Mouse (Mus musculus): ENCODE measurements around the gene Tbpl1. TPM values are rescaled to one million over a fixed set of nuclear protein-coding genes. Genes with fewer than 3 reads are reported as not detected.

Gene Tbpl1
- 42.2 and 44.7 TPM in 2 replicates for polyA plus RNA-seq (2015; fragmentation: Nextera tagmentation; extraction: Ambion mirVana)

GRCm38 (mm10) chr10:22731272-22732093 is at the start of gene Tbpl1:
TSS of gene Tbpl1 (minus strand) at chr10:22731938.
- Histone ChIP-seq H3K27ac (ENCODE audit: low read length) (peak within 1 kb of the TSS; percentile 94), H3K4me1 (ENCODE audit: insufficient read depth, low read depth, low read length) (peaks cover 8% of the 10 kb centered on the region), H3K9me3 (ENCODE audit: low read length) (no peaks in the 10 kb centered on the region), H3K27me3 (replicated peaks; ENCODE audit: insufficient read depth, low read length) (no peaks in the 10 kb centered on the region), H3K9ac (replicated peaks; ENCODE audit: low read depth) (peak within 1 kb of the TSS; percentile 91), H3K4me2 (replicated peaks; ENCODE audit: low read depth, low read length) (peak within 1 kb of the TSS; percentile 90), H3K36me3 (ENCODE audit: insufficient read depth, low read length) (no peaks in the 10 kb centered on the region), H3K4me3 (ENCODE audit: low read depth, low read length) (peak within 1 kb of the TSS; percentile 98)
- ATAC-seq (peak; percentile 99), DNase-seq (ENCODE audit: low spot score) (peak; percentile 99)
- WGBS = 2% methylated on average over 58 of the region's 77 CpGs
- TF ChIP-seq EP300 (IDR thresholded peaks at IDR 0.05) (peak; percentile 23; the same call in 1 of the 2 replicates), CTCF (IDR thresholded peaks at IDR 0.05) (peak; percentile 54)

DNA sequence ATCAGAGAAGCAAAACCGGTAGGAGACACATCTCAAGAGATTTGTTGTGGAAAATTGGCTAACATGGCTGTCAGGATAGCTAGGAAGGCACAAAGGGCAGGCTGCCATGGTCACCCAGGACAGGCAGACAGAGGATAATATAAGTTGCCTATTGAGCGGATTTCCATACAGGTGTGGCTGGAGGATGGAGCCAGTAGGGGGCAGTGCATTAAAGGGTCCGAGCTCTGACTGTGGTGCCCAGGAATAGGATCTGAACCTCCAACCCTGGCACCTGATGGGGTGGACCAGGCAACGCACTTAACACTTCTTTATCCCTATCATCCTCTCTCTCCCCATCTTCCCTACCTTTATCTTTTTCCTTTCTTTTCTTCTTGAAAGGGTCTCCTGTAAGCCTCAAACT is 49.7 kb upstream of the Tbpl1 start:
- Histone ChIP-seq H3K4me1 (ENCODE audit: insufficient read depth, low read depth, low read length) (no peaks in the 10 kb centered on the region), H3K27me3 (replicated peaks; ENCODE audit: insufficient read depth, low read length) (no peaks in the 10 kb centered on the region), H3K4me2 (replicated peaks; ENCODE audit: low read depth, low read length) (no peak overlapping the region), H3K27ac (ENCODE audit: low read length) (no peak overlapping the region), H3K4me3 (ENCODE audit: low read depth, low read length) (no peak overlapping the region), H3K9me3 (ENCODE audit: low read length) (no peaks in the 10 kb centered on the region), H3K36me3 (ENCODE audit: insufficient read depth, low read length) (no peaks in the 10 kb centered on the region), H3K9ac (replicated peaks; ENCODE audit: low read depth) (no peak overlapping the region)
- no peak for ATAC-seq
- WGBS = 39% methylated on average over 4 of the region's 4 CpGs
- TF ChIP-seq EP300 (IDR thresholded peaks at IDR 0.05) (no peak), CTCF (IDR thresholded peaks at IDR 0.05) (peak; percentile 61)
- no peak for DNase-seq (ENCODE audit: low spot score)

DNA sequence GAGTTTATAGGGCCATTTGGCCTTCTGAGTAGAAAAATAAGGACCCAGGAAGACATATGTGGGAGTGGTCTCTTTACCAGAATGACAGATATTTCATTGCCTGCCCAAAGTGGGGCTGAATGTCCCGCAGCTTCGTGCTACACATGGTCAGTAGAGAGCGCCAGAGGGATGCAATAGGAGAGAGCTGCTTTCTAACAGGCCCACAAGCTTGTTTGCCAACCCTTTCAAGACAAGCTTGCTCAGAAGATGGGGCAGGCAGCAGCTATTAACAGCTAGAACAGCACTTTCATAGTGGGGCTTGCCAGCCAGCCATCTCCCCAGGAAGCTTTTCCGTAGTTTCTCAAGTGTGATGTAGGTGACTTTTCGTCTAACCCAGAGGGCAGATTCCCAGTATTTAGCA is 46.2 kb upstream of the Tbpl1 start:
- H3K9me3 ChIP-seq (ENCODE audit: low read length) = no peaks in the 10 kb centered on the region
- H3K27ac ChIP-seq (ENCODE audit: low read length) = no peak overlapping the region; the same call in 1 of the 2 replicates
- ATAC-seq = peak; percentile 68
- no peak overlapping the region for H3K4me3 ChIP-seq (ENCODE audit: low read depth, low read length)
- H3K27me3 ChIP-seq (replicated peaks; ENCODE audit: insufficient read depth, low read length) = no peaks in the 10 kb centered on the region
- no peaks in the 10 kb centered on the region for H3K36me3 ChIP-seq (ENCODE audit: insufficient read depth, low read length)
- no peak overlapping the region for H3K4me2 ChIP-seq (replicated peaks; ENCODE audit: low read depth, low read length)
- 13% methylated on average over 5 of the region's 5 CpGs for WGBS
- H3K9ac ChIP-seq (replicated peaks; ENCODE audit: low read depth) = no peak overlapping the region
- H3K4me1 ChIP-seq (ENCODE audit: insufficient read depth, low read depth, low read length) = no peaks in the 10 kb centered on the region
- peak; percentile 84 for DNase-seq (ENCODE audit: low spot score)
- TF ChIP-seq EP300 (IDR thresholded peaks at IDR 0.05) (no peak), CTCF (IDR thresholded peaks at IDR 0.05) (peak; percentile 81)

DNA sequence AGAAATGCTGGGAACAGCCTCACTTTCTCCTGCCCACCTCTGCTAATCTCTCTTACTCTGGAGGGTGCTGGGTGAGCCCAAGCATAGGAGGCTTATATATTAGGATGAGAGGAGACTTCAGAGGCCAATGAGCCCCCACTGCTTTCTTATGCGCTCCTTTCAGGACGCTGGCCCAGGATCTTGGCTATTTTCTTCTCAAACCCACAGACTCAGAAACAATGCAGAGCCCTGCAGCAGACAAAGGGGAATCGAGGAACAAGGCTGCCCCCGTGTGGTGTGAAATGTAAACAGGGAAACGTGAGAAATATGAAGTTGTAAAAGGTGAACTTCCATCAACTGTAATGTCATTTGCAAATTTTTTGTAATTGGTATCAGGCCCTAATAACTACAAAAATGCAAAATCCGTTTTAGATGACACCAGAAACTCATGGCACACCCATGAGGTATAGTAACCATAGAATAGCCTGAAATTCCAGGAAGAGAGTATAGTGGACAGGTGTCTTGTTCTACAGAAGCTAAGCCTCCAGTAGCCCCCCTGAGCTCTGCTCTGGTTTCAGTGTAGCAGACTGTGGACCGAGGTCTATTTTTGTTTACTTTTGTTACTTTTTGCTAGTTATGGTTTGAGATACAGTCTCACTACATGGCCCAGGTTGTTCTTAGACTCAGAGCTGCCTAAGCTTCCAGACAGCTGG is 44.4 kb upstream of the Tbpl1 start:
- Histone ChIP-seq H3K27me3 (replicated peaks; ENCODE audit: insufficient read depth, low read length) (no peaks in the 10 kb centered on the region), H3K4me2 (replicated peaks; ENCODE audit: low read depth, low read length) (no peak overlapping the region), H3K4me3 (ENCODE audit: low read depth, low read length) (no peak overlapping the region), H3K9ac (replicated peaks; ENCODE audit: low read depth) (no peak overlapping the region), H3K9me3 (ENCODE audit: low read length) (no peaks in the 10 kb centered on the region), H3K36me3 (ENCODE audit: insufficient read depth, low read length) (no peaks in the 10 kb centered on the region), H3K4me1 (ENCODE audit: insufficient read depth, low read depth, low read length) (no peaks in the 10 kb centered on the region), H3K27ac (ENCODE audit: low read length) (no peak overlapping the region)
- TF ChIP-seq CTCF (IDR thresholded peaks at IDR 0.05) = peak; percentile 72
- TF ChIP-seq EP300 (IDR thresholded peaks at IDR 0.05) = no peak
- DNase-seq (ENCODE audit: low spot score) (peak; percentile 28), ATAC-seq (no peak)
- 15% methylated on average over 7 of the region's 7 CpGs for WGBS

DNA sequence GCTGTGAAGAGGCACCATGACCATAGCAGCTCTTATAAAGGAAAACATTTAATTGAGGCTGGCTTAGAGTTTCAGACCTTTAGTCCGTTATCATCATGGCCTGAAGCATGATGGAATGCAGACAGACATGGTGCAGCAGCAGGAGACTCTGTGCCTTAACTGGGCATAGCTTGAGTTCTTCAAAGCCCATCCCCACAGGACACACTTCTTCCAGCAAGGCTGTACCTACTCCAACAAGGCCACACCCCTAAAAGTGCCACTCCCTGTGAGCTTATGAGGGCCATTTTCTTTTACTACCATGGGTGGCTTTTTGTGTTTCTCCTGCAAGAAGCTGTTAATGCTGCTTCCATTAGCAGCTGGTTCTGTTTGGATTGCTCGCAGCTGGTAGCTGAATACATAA is 43.7 kb upstream of the Tbpl1 start:
- no peak overlapping the region for H3K4me2 ChIP-seq (replicated peaks; ENCODE audit: low read depth, low read length)
- TF ChIP-seq CTCF (IDR thresholded peaks at IDR 0.05) (no peak), EP300 (IDR thresholded peaks at IDR 0.05) (no peak)
- no peak overlapping the region for H3K4me3 ChIP-seq (ENCODE audit: low read depth, low read length)
- H3K9me3 ChIP-seq (ENCODE audit: low read length) = no peaks in the 10 kb centered on the region
- ATAC-seq = no peak
- H3K27ac ChIP-seq (ENCODE audit: low read length) = no peak overlapping the region
- no peak for DNase-seq (ENCODE audit: low spot score)
- H3K9ac ChIP-seq (replicated peaks; ENCODE audit: low read depth) = no peak overlapping the region
- no peaks in the 10 kb centered on the region for H3K27me3 ChIP-seq (replicated peaks; ENCODE audit: insufficient read depth, low read length)
- no peaks in the 10 kb centered on the region for H3K4me1 ChIP-seq (ENCODE audit: insufficient read depth, low read depth, low read length)
- no peaks in the 10 kb centered on the region for H3K36me3 ChIP-seq (ENCODE audit: insufficient read depth, low read length)
- WGBS = 68% methylated on average over 2 of the region's 2 CpGs

DNA sequence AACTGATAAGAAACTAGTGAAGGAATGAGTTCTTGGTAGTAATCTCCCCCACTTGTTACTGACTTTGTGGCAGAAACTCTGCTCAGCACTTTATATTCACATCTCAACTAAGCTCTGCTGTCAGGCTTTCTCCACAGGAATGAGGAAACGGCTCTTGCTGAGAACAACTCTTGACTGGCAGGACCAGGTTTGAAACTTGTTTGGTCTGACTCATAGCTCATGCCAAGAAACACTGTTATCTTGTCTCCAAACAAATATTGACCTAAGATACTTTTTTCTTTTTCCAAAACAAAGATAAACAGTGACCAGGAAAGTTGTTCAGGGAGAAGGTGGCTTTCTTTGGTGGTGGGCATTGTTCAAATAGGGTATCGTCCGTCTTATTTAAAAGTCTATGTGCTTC is 42.9 kb upstream of the Tbpl1 start:
- no peaks in the 10 kb centered on the region for H3K9me3 ChIP-seq (ENCODE audit: low read length)
- H3K4me1 ChIP-seq (ENCODE audit: insufficient read depth, low read depth, low read length) = no peaks in the 10 kb centered on the region
- no peaks in the 10 kb centered on the region for H3K27me3 ChIP-seq (replicated peaks; ENCODE audit: insufficient read depth, low read length)
- no peak overlapping the region for H3K4me2 ChIP-seq (replicated peaks; ENCODE audit: low read depth, low read length)
- H3K4me3 ChIP-seq (ENCODE audit: low read depth, low read length) = no peak overlapping the region
- H3K9ac ChIP-seq (replicated peaks; ENCODE audit: low read depth) = no peak overlapping the region
- no peaks in the 10 kb centered on the region for H3K36me3 ChIP-seq (ENCODE audit: insufficient read depth, low read length)
- TF ChIP-seq CTCF (IDR thresholded peaks at IDR 0.05) (no peak), EP300 (IDR thresholded peaks at IDR 0.05) (no peak)
- DNase-seq (ENCODE audit: low spot score) (peak; percentile 34), ATAC-seq (no peak)
- no peak overlapping the region for H3K27ac ChIP-seq (ENCODE audit: low read length)
- WGBS = 63% methylated on average over 3 of the region's 3 CpGs

Data from lung, postnatal 0 days (tissue).